Comparison of ENCODE assay signal across 16 mouse cellular contexts in genomic region chr10:78461767-78462166, GRCm38 (mm10). TPM values are rescaled to one million over a fixed set of nuclear protein-coding genes. Genes with fewer than 3 reads are reported as not detected.
DNase-seq lines count a peak whose midpoint lies in the region; TF ChIP-seq lines count a peak whose summit lies in the region.
"Had no signal": no experiment of that assay in that cellular context is flagged by ENCODE, and none has a peak within 500 bp of the region (broad histone marks: within the 10 kb centered on the region; RNA-seq: fewer than 3 reads in every experiment).

No protein-coding gene starts in this region.

- no peak for TF ChIP-seq EP300 in MEL (IDR thresholded peaks at IDR 0.05; ENCODE audit: low read depth in 1 of 2, low read length in 2 of 2)

- H3K9me3 ChIP-seq in MEL (replicated peaks; ENCODE audit: insufficient read depth, low read length), result no peaks in the 10 kb centered on the region

- peak overlapping the region; percentile 73; the same call in 1 of the 2 replicates for H3K27ac ChIP-seq in layer of hippocampus, adult 2 months
- H3K27ac ChIP-seq in thymus, adult 2 months (ENCODE audit: control insufficient read depth, insufficient read depth, low read length), result no peak overlapping the region
- H3K27ac ChIP-seq in MEL (ENCODE audit: control insufficient read depth, low read depth, low read length), result no peak overlapping the region
- H3K27ac ChIP-seq in small intestine, adult 2 months (ENCODE audit: insufficient read depth, low read depth, low read length), result 0 out of 2 replicates have a peak overlapping the region, but pooled peaks have one; percentile 87

- peak; percentile 69 for TF ChIP-seq CTCF in layer of hippocampus, adult 2 months (conservative IDR thresholded peaks at IDR 0.05)
- TF ChIP-seq CTCF in thymus, adult 2 months (IDR thresholded peaks at IDR 0.05; ENCODE audit: borderline replicate concordance, control insufficient read depth, extremely low read depth, insufficient read depth, low read length, poor library complexity), result 0 out of 2 replicates have a peak, but pooled peaks have one; percentile 18
- peak; percentile 61 to 92 (median 64) for TF ChIP-seq CTCF in MEL (IDR thresholded peaks at IDR 0.05 in 2 of 3, conservative IDR thresholded peaks at IDR 0.05 in 1 of 3; ENCODE audit: control insufficient read depth in 1 of 3, insufficient read depth in 1 of 3, low read depth in 2 of 3, low read length in 3 of 3, poor library complexity in 1 of 3, severe bottlenecking in 1 of 3)
- TF ChIP-seq CTCF in small intestine, adult 2 months (IDR thresholded peaks at IDR 0.05; ENCODE audit: extremely low read depth, insufficient read length, insufficient replicate concordance, low read depth, low read length), result peak; percentile 33; the same call in 1 of the 2 replicates

- peaks cover 43% of the 10 kb centered on the region for H3K79me2 ChIP-seq in MEL (ENCODE audit: control insufficient read depth, insufficient read depth, low read length, poor library complexity)

- H3K9ac ChIP-seq in MEL (ENCODE audit: control insufficient read depth, low read depth, low read length, poor library complexity, severe bottlenecking), result no peak overlapping the region

- TF ChIP-seq RAD21 in MEL (IDR thresholded peaks at IDR 0.05; ENCODE audit: low read depth, low read length), result no peak

- H3K27me3 ChIP-seq in thymus, adult 2 months (ENCODE audit: control insufficient read depth, insufficient read depth, low read length), result no peaks in the 10 kb centered on the region
- no peaks in the 10 kb centered on the region for H3K27me3 ChIP-seq in MEL (ENCODE audit: control insufficient read depth in 1 of 2, insufficient read depth in 2 of 2, low read length in 2 of 2)
- no peaks in the 10 kb centered on the region for H3K27me3 ChIP-seq in small intestine, adult 2 months (ENCODE audit: control insufficient read depth, insufficient read depth, low read length)

- no peak overlapping the region for H3K4me3 ChIP-seq in layer of hippocampus, adult 2 months
- H3K4me3 ChIP-seq in thymus, adult 2 months (ENCODE audit: control insufficient read depth, insufficient read depth, low read length), result no peak overlapping the region
- no peak overlapping the region for H3K4me3 ChIP-seq in MEL (ENCODE audit: control insufficient read depth in 1 of 2, insufficient read depth in 1 of 2, low read depth in 2 of 2, low read length in 2 of 2)
- H3K4me3 ChIP-seq in small intestine, adult 2 months (ENCODE audit: low read depth, low read length), result no peak overlapping the region

- TF ChIP-seq POLR2A in thymus, adult 2 months (IDR thresholded peaks at IDR 0.05; ENCODE audit: control insufficient read depth, extremely low read depth, insufficient read depth, low read length, poor library complexity), result no peak
- no peak for TF ChIP-seq POLR2A in MEL (IDR thresholded peaks at IDR 0.05; ENCODE audit: control insufficient read depth in 1 of 2, insufficient read depth in 1 of 2, low read depth in 1 of 2, low read length in 2 of 2, poor library complexity in 1 of 2)
- TF ChIP-seq POLR2A in small intestine, adult 2 months (IDR thresholded peaks at IDR 0.05; ENCODE audit: low read depth, low read length), result no peak

- no peak for DNase-seq in layer of hippocampus, adult 2 months (ENCODE audit: low spot score in 2 of 2)
- no peak for DNase-seq in layer of hippocampus, postnatal 36 days
- no peak for DNase-seq in thymus, adult 2 months
- DNase-seq in thymus, postnatal 36 days, result no peak
- peak; percentile 59 for DNase-seq in MEL (ENCODE audit: low read depth, low spot score)
- DNase-seq in adrenal gland, adult 2 months, result no peak
- DNase-seq: spleen, adult 18-20 months had no signal

- peaks cover 44% of the 10 kb centered on the region for H3K4me1 ChIP-seq in thymus, adult 2 months (replicated peaks; ENCODE audit: control insufficient read depth, insufficient read depth, low read length)
- peaks cover 5 to 16% of the 10 kb centered on the region in 2 experiments for H3K4me1 ChIP-seq in MEL (ENCODE audit: control insufficient read depth in 1 of 2, insufficient read depth in 2 of 2, low read length in 2 of 2)
- H3K4me1 ChIP-seq in small intestine, adult 2 months (ENCODE audit: control insufficient read depth, insufficient read depth, insufficient read length, low read length), result peaks cover 58% of the 10 kb centered on the region

- 77% methylated on average over 4 of the region's 4 CpGs for WGBS in thymus, adult 2 months
- WGBS in small intestine, adult 2 months, result 46% methylated on average over 4 of the region's 4 CpGs

- no peaks in the 10 kb centered on the region for H3K36me3 ChIP-seq in thymus, adult 2 months (ENCODE audit: control insufficient read depth, insufficient read depth, low read length)
- H3K36me3 ChIP-seq in MEL (ENCODE audit: control insufficient read depth in 1 of 2, insufficient read depth in 2 of 2, low read length in 2 of 2), result peaks cover 0 to 11% of the 10 kb centered on the region in 2 experiments; a peak in 2 of 4 replicates
- H3K36me3 ChIP-seq in small intestine, adult 2 months (ENCODE audit: control insufficient read depth, insufficient read depth, low read length), result no peaks in the 10 kb centered on the region

TF ChIP-seq in MEL, 35 proteins besides CTCF, POLR2A, EP300 and RAD21:
- TF ChIP-seq E2F4 (IDR thresholded peaks at IDR 0.05; ENCODE audit: borderline replicate concordance, low read depth, low read length) (no peak), ZKSCAN1 (IDR thresholded peaks at IDR 0.05; ENCODE audit: low read depth, low read length) (no peak), TAL1 (IDR thresholded peaks at IDR 0.05; ENCODE audit: low read length) (no peak), CHD1 (IDR thresholded peaks at IDR 0.05; ENCODE audit: low read depth, low read length) (no peak), MYB (IDR thresholded peaks at IDR 0.05; ENCODE audit: low read depth, low read length) (no peak), CHD2 (IDR thresholded peaks at IDR 0.05; ENCODE audit: low read length) (no peak), TCF12 (IDR thresholded peaks at IDR 0.05; ENCODE audit: low read depth, low read length) (no peak), ZC3H11A (IDR thresholded peaks at IDR 0.05; ENCODE audit: low read depth, low read length) (no peak), SMC3 (IDR thresholded peaks at IDR 0.05; ENCODE audit: low read depth, low read length) (no peak), BHLHE40 (IDR thresholded peaks at IDR 0.05; ENCODE audit: borderline replicate concordance, low read depth, low read length) (no peak), KAT2A (conservative IDR thresholded peaks at IDR 0.05; ENCODE audit: low read depth, low read length) (no peak), MAZ (IDR thresholded peaks at IDR 0.05; ENCODE audit: low read depth, low read length) (no peak), TBP (IDR thresholded peaks at IDR 0.05; ENCODE audit: low read depth, low read length) (no peak), GABPA (IDR thresholded peaks at IDR 0.05; ENCODE audit: low read depth, low read length) (no peak), MYC (IDR thresholded peaks at IDR 0.05; ENCODE audit: low read depth, low read length) (no peak)
TF ChIP-seq in MEL: peak in this region for 0.

RNA-seq across cellular contexts. Expression of gene Pdxk, which starts 3.0 kb away (rescaled TPM):
- total RNA-seq in layer of hippocampus, adult 2 months (2021), result 10 to 100 TPM; 95.6 to 96.1 TPM
- total RNA-seq in layer of hippocampus, postnatal 36 days (2021), result 100 to 1,000 TPM in 1 of 2 experiments, 10 to 100 TPM in 1; 93.3 to 102 TPM
- 26.1 and 28.8 TPM in 2 replicates for polyA plus RNA-seq in thymus, adult 2 months (2012; rRNA removed)
- total RNA-seq in MEL (2012; rRNA removed), result 23.0 and 28.7 TPM in 2 replicates
- polyA plus RNA-seq in MEL (2012; ENCODE audit: insufficient read depth in 1 of 2, insufficient read length in 2 of 2, low read depth in 1 of 2, low replicate concordance in 2 of 2, missing spikeins in 1 of 2), result 10 to 100 TPM in 1 of 2 experiments, not detected in 1; 29.3 TPM
- polyA plus RNA-seq in small intestine, adult 2 months (2012; rRNA removed), result 17.1 and 38.7 TPM in 2 replicates
- total RNA-seq in adrenal gland, adult 2 months (2021), result 10 to 100 TPM; 21.7 to 31.2 TPM
- polyA plus RNA-seq in adrenal gland, adult 2 months (2012; rRNA removed), result 18.7 and 21.3 TPM in 2 replicates

RNA-seq across cellular contexts. Expression of gene Cstb, which starts 36.3 kb away (rescaled TPM):
- total RNA-seq in layer of hippocampus, adult 2 months (2021), result 10 to 100 TPM; 29.9 to 34.9 TPM
- 10 to 100 TPM; 33.5 to 35.0 TPM for total RNA-seq in layer of hippocampus, postnatal 36 days (2021)
- polyA plus RNA-seq in thymus, adult 2 months (2012; rRNA removed), result 212 and 247 TPM in 2 replicates
- 71.1 and 76.7 TPM in 2 replicates for total RNA-seq in MEL (2012; rRNA removed)
- 10 to 100 TPM in 1 of 2 experiments, not detected in 1; 71.9 TPM for polyA plus RNA-seq in MEL (2012; ENCODE audit: insufficient read depth in 1 of 2, insufficient read length in 2 of 2, low read depth in 1 of 2, low replicate concordance in 2 of 2, missing spikeins in 1 of 2)
- polyA plus RNA-seq in small intestine, adult 2 months (2012; rRNA removed), result 11.8 and 21.1 TPM in 2 replicates
- 100 to 1,000 TPM; 380 to 402 TPM for total RNA-seq in adrenal gland, adult 2 months (2021)
- polyA plus RNA-seq in adrenal gland, adult 2 months (2012; rRNA removed), result 67.7 and 81.7 TPM in 2 replicates

RNA-seq across cellular contexts. Expression of gene Rrp1, which starts 48.9 kb away (rescaled TPM):
- total RNA-seq in layer of hippocampus, adult 2 months (2021), result 100 to 1,000 TPM; 352 to 358 TPM
- 100 to 1,000 TPM; 337 to 355 TPM for total RNA-seq in layer of hippocampus, postnatal 36 days (2021)
- 133 and 164 TPM in 2 replicates for polyA plus RNA-seq in thymus, adult 2 months (2012; rRNA removed)
- total RNA-seq in MEL (2012; rRNA removed), result 241 and 273 TPM in 2 replicates
- 100 to 1,000 TPM in 1 of 2 experiments, not detected in 1; 417 TPM for polyA plus RNA-seq in MEL (2012; ENCODE audit: insufficient read depth in 1 of 2, insufficient read length in 2 of 2, low read depth in 1 of 2, low replicate concordance in 2 of 2, missing spikeins in 1 of 2)
- 24.4 and 42.0 TPM in 2 replicates for polyA plus RNA-seq in small intestine, adult 2 months (2012; rRNA removed)
- total RNA-seq in adrenal gland, adult 2 months (2021), result 100 to 1,000 TPM; 234 to 244 TPM
- 52.6 and 73.7 TPM in 2 replicates for polyA plus RNA-seq in adrenal gland, adult 2 months (2012; rRNA removed)

RNA-seq across cellular contexts. Expression of gene Olfr1358, which starts 55.5 kb away (rescaled TPM):
- total RNA-seq in layer of hippocampus, adult 2 months (2021), result not detected
- total RNA-seq in layer of hippocampus, postnatal 36 days (2021), result not detected
- 0.09 TPM in 1 of 2 replicates, not detected in the other for polyA plus RNA-seq in thymus, adult 2 months (2012; rRNA removed)
- total RNA-seq in MEL (2012; rRNA removed), result not detected in 2 replicates
- polyA plus RNA-seq in MEL (2012; ENCODE audit: insufficient read depth in 1 of 2, insufficient read length in 2 of 2, low read depth in 1 of 2, low replicate concordance in 2 of 2, missing spikeins in 1 of 2), result not detected
- not detected in 2 replicates for polyA plus RNA-seq in small intestine, adult 2 months (2012; rRNA removed)
- not detected for total RNA-seq in adrenal gland, adult 2 months (2021)
- not detected in 2 replicates for polyA plus RNA-seq in adrenal gland, adult 2 months (2012; rRNA removed)
- total RNA-seq: common myeloid progenitor, adult 5-6 weeks; gastrocnemius, adult 18-20 months; left cerebral cortex, postnatal 25 days; monocyte, adult 5-6 weeks had no signal
- polyA plus RNA-seq: heart, embryonic 16.5 days; inflammation-experienced regulatory T-cells, adult 6 months; large intestine, adult 2 months; lung, embryonic 16.5 days had no signal

Comparison
In these comparisons a context has a peak if more than half of its experiments do, and no peak if none do; other contexts are left out.
1. H3K27ac ChIP-seq: peak in layer of hippocampus, adult 2 months (single experiment) and small intestine, adult 2 months (single experiment); none in thymus, adult 2 months (single experiment) and MEL (single experiment).
2. CTCF ChIP-seq: peak in every context shown above with its lines; median percentile 69 in layer of hippocampus, adult 2 months; 64 in MEL; 33 in small intestine, adult 2 months; 18 in thymus, adult 2 months.